Mouse (Mus musculus): ENCODE measurements at regions not wholly inside any gene's neighbourhood (a gene's known extent, or its start where the extent isn't known, plus 50 kb on each side); places are given as distances from the start of the nearest gene placed in this dataset.

GRCm38 (mm10) chr11:37306656-37307055 lies 70.9 kb upstream of the Tenm2 start:
- in situ Hi-C loops (cut with MboI, MseI), result no loop called here
